Mouse (Mus musculus): Measurements from ENCODE around the gene Hrh1. TPM values are rescaled to one million over a fixed set of nuclear protein-coding genes. Genes with fewer than 3 reads are reported as not detected.

The Hrh1 gene
- total RNA-seq, 2 experiments from 2014 or later = 17.9 to 18.5 TPM

Other genes with a start within 250 kb of the Hrh1 start
- 100 to 1,000 TPM; 343 to 359 TPM for gene Slc6a1, start 115.3 kb upstream of the Hrh1 start, total RNA-seq (2021)
- 10 to 100 TPM; 25.5 to 26.2 TPM for gene Atg7, start 245.2 kb downstream of the Hrh1 start, total RNA-seq (2021)

Data from left cerebral cortex, postnatal 14 days (tissue).